Mouse (Mus musculus): ENCODE results near the gene Erlin1. TPM values are rescaled to one million over a fixed set of nuclear protein-coding genes. Genes with fewer than 3 reads are reported as not detected.

Erlin1 gene
- polyA plus RNA-seq, 1 experiment = 0.02 TPM

GRCm38 (mm10) chr19:43995427-43995826, 74.2 kb downstream of the Erlin1 start:
- Histone ChIP-seq H3K36me3 (ENCODE audit: control insufficient read depth) (no peaks in the 10 kb centered on the region), H3K27me3 (ENCODE audit: control insufficient read depth) (no peaks in the 10 kb centered on the region), H3K4me3 (replicated peaks) (no peak overlapping the region), H3K4me1 (ENCODE audit: control insufficient read depth) (no peaks in the 10 kb centered on the region), H3K9me3 (ENCODE audit: control insufficient read depth, low read length) (no peaks in the 10 kb centered on the region)
- TF ChIP-seq GATA1 (IDR thresholded peaks at IDR 0.05; ENCODE audit: low read length) (no peak), TAL1 (IDR thresholded peaks at IDR 0.05; ENCODE audit: low read length) (no peak)

- H3K4me1 ChIP-seq (ENCODE audit: control insufficient read depth) = no peaks in the 10 kb centered on the region
- no peak for TF ChIP-seq TAL1 (IDR thresholded peaks at IDR 0.05; ENCODE audit: low read length)
- no peak for TF ChIP-seq GATA1 (IDR thresholded peaks at IDR 0.05; ENCODE audit: low read length)
These were observed 77.1 kb downstream of the Erlin1 start for GRCm38 (mm10) chr19:43992464-43992863.

DNA sequence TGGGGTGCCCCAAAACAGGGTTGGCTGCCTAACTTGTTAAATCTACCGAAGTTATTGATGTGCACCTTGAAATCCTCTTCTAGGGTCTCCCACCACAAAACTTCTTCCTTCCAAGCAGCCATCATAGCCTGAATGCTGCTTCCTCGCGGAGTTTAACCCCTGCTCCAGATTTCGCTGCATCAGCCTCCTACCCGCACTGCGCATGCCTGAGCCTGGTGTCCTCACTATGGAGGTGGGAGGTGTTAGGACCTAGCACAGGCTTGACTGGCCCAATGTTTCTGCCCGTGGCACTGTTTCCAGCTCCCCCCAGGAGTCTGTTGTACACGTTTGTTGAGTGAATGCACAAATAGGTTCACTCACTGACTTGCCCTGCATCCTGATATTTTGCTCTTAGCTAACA, 79.2 kb downstream of the Erlin1 start:
- no peaks in the 10 kb centered on the region for H3K4me1 ChIP-seq (ENCODE audit: control insufficient read depth)
- no peaks in the 10 kb centered on the region for H3K36me3 ChIP-seq (ENCODE audit: control insufficient read depth)
- peaks cover 9% of the 10 kb centered on the region for H3K27me3 ChIP-seq (ENCODE audit: control insufficient read depth)
- H3K4me3 ChIP-seq (replicated peaks) = no peak overlapping the region
- TF ChIP-seq TAL1 (IDR thresholded peaks at IDR 0.05; ENCODE audit: low read length) = no peak
- no peak for TF ChIP-seq GATA1 (IDR thresholded peaks at IDR 0.05; ENCODE audit: low read length)
- no peaks in the 10 kb centered on the region for H3K9me3 ChIP-seq (ENCODE audit: control insufficient read depth, low read length)

More at GRCm38 (mm10) chr19:43992464-43992863, 77.1 kb downstream of the Erlin1 start:
- H3K9me3 ChIP-seq (ENCODE audit: control insufficient read depth, low read length) = no peaks in the 10 kb centered on the region
- no peaks in the 10 kb centered on the region for H3K27me3 ChIP-seq (ENCODE audit: control insufficient read depth)
- no peak overlapping the region for H3K4me3 ChIP-seq (replicated peaks)
- no peaks in the 10 kb centered on the region for H3K36me3 ChIP-seq (ENCODE audit: control insufficient read depth)

DNA sequence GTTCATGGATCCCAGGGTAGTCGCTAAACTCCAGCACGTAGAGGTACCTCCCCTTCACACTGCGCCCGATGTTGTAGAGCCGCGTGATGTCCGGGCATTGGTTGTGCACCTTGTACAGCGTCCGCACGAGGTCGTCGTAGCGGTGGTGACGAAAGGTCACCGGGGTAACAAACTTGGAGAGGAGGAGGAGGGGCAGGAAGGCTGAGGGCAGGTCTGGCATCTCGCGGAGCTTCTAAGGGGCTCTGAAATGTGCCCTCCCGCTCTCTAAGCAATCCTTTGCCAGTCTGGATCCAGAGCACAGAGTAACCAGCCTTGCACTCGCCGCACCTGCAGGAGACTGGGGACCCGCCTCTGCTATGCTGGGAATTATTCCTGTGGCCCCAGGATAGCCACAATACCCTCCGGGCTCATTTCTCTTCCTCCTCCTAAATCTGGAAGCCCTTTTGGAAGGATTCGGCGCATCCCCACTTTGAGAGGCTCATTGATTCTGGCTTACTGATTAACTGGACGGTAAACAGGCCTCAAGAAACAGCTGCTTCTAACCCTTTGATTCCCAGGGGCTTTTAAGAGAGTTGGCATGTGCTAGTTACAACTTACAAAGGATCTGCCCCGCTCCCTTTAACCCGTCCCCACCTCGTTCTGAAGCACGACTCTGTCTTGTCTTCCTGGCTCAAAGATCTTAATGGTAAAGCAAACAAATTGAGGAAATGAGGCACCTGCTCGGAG, 83.4 kb downstream of the Erlin1 start, which contains the start of gene Cpn1:
TSS of gene Cpn1 (minus strand) at position 488 of the 726 bp plus-strand sequence.
- no peaks in the 10 kb centered on the region for H3K4me1 ChIP-seq (ENCODE audit: control insufficient read depth)
- no peak for TF ChIP-seq TAL1 (IDR thresholded peaks at IDR 0.05; ENCODE audit: low read length)
- no peak for TF ChIP-seq GATA1 (IDR thresholded peaks at IDR 0.05; ENCODE audit: low read length)
- H3K4me3 ChIP-seq (replicated peaks) = peak within 1 kb of the TSS; percentile 50

More for the DNA sequence above, 83.4 kb downstream of the Erlin1 start, which contains the start of gene Cpn1:
- peaks cover 9% of the 10 kb centered on the region for H3K27me3 ChIP-seq (ENCODE audit: control insufficient read depth)
- H3K36me3 ChIP-seq (ENCODE audit: control insufficient read depth) = no peaks in the 10 kb centered on the region; the same call in 1 of the 2 replicates
- H3K9me3 ChIP-seq (ENCODE audit: control insufficient read depth, low read length) = no peaks in the 10 kb centered on the region

Other genes starting within 250 kb of the Erlin1 start
- 0.02 TPM in 1 of 2 replicates, not detected in the other for gene Dnmbp, start 129.6 kb downstream of the Erlin1 start, polyA plus RNA-seq (2012)
- 0.20 and 0.42 TPM in 2 replicates for gene Cpn1, start 83.2 kb downstream of the Erlin1 start, polyA plus RNA-seq (2012)
- 0.06 TPM in 1 of 2 replicates, not detected in the other for gene Cyp2c23, start 40.6 kb downstream of the Erlin1 start, polyA plus RNA-seq (2012)
- gene Chuk, start 37.7 kb upstream of the Erlin1 start, polyA plus RNA-seq (2012) = 0.27 and 0.37 TPM in 2 replicates
- gene Cwf19l1, start 66.1 kb upstream of the Erlin1 start, polyA plus RNA-seq (2012) = 0.34 and 0.41 TPM in 2 replicates
- 3.9 and 5.6 TPM in 2 replicates for gene Bloc1s2, start 76.7 kb upstream of the Erlin1 start, polyA plus RNA-seq (2012)
- gene Pkd2l1, start 122.7 kb upstream of the Erlin1 start, polyA plus RNA-seq (2012) = not detected in 2 replicates
- gene Scd3, start 133.5 kb upstream of the Erlin1 start, polyA plus RNA-seq (2012) = not detected in 2 replicates
- 0.27 TPM in 2 replicates for gene Scd2, start 223.9 kb upstream of the Erlin1 start, polyA plus RNA-seq (2012)

All from erythroblast, embryonic 14.5 days (primary cell).